ENCODE assay signal across 8 mouse cellular contexts in genomic region chr2:126673317-126674242, GRCm38 (mm10). TPM values are rescaled to one million over a fixed set of nuclear protein-coding genes. Genes with fewer than 3 reads are reported as not detected.
A peak's percentile ranks its signal among the peaks of the same experiment; 100 is the strongest.
DNase-seq lines count a peak whose midpoint lies in the region; ATAC-seq and TF ChIP-seq lines count a peak whose summit lies in the region.

No protein-coding gene starts in this region.

- intact Hi-C loops in heart, postnatal 10 days (cut with DNase I): loop anchor here (2.0 kb wide), 1 partner anchor 33 kb away; the partner anchor contains the start of gene Usp8
- intact Hi-C loops in gastrocnemius, postnatal 36 days (cut with DNase I): no loop called here

- H3K9ac ChIP-seq in kidney, postnatal 0 days (ENCODE audit: low read depth, low read length): peak overlapping the region; percentile 100

- H3K27me3 ChIP-seq in kidney, postnatal 0 days (ENCODE audit: insufficient read depth, low read length): no peaks in the 10 kb centered on the region

- ATAC-seq in kidney, postnatal 0 days (replicated peaks; ENCODE audit: low FRiP score, low read depth): no peak
- 0 out of 2 replicates have a peak, but pooled peaks have one; percentile 7 for ATAC-seq in megakaryocyte-erythroid progenitor cell, adult 5-6 weeks (replicated peaks; ENCODE audit: low FRiP score, low TSS enrichment, poor library complexity, severe bottlenecking)

- peak; percentile 19 for DNase-seq in kidney, postnatal 0 days (ENCODE audit: low spot score)
- DNase-seq in kidney, postnatal 25 days: no peak
- DNase-seq in MN1 (ENCODE audit: low spot score): peak; percentile 18
- DNase-seq in heart, postnatal 10 days: peak; percentile 8 to 36
- DNase-seq in frontal cortex, postnatal 36 days (ENCODE audit: low spot score in 2 of 2): no peak
- no peak for DNase-seq in gastrocnemius, postnatal 36 days
- DNase-seq in spleen, adult 12 weeks (ENCODE audit: low spot score): no peak

- TF ChIP-seq CTCF in kidney, postnatal 0 days (IDR thresholded peaks at IDR 0.05; ENCODE audit: low read depth): no peak

- H3K9me3 ChIP-seq in kidney, postnatal 0 days (replicated peaks; ENCODE audit: low read length): no peaks in the 10 kb centered on the region

- H3K36me3 ChIP-seq in kidney, postnatal 0 days (ENCODE audit: insufficient read depth, low read length): no peaks in the 10 kb centered on the region

- peak overlapping the region; percentile 83 for H3K4me2 ChIP-seq in kidney, postnatal 0 days (ENCODE audit: low read length)

- H3K4me1 ChIP-seq in kidney, postnatal 0 days (replicated peaks; ENCODE audit: insufficient read depth, low read length): peaks cover 10% of the 10 kb centered on the region

- 50% methylated on average over 13 of the region's 13 CpGs for WGBS in kidney, postnatal 0 days

- peak overlapping the region; percentile 100 for H3K27ac ChIP-seq in kidney, postnatal 0 days

- peak overlapping the region; percentile 99 for H3K4me3 ChIP-seq in kidney, postnatal 0 days (replicated peaks; ENCODE audit: low read depth, low read length)

RNA-seq across cellular contexts. Expression of gene Gabpb1, which starts 2.6 kb away (rescaled TPM):
- 36.7 and 40.7 TPM in 2 replicates for polyA plus RNA-seq in kidney, postnatal 0 days (2015; fragmentation: Nextera tagmentation; extraction: Ambion mirVana)
- total RNA-seq in heart, postnatal 10 days (2021): 10 to 100 TPM; 20.9 to 24.3 TPM
- 26.1 and 35.4 TPM in 2 replicates for total RNA-seq in megakaryocyte-erythroid progenitor cell, adult 5-6 weeks (2014; fragmentation: Nextera tagmentation)
- 32.0 and 36.5 TPM in 2 replicates for total RNA-seq in megakaryocyte-erythroid progenitor cell, adult 5-6 weeks (2017)
- 1 to 10 TPM; 5.8 to 6.4 TPM for total RNA-seq in gastrocnemius, postnatal 36 days (2021)

RNA-seq across cellular contexts. Expression of gene Usp8, which starts 33.5 kb away (rescaled TPM):
- polyA plus RNA-seq in kidney, postnatal 0 days (2015; fragmentation: Nextera tagmentation; extraction: Ambion mirVana): 35.7 and 42.1 TPM in 2 replicates
- 10 to 100 TPM; 32.1 to 36.2 TPM for total RNA-seq in heart, postnatal 10 days (2021)
- total RNA-seq in megakaryocyte-erythroid progenitor cell, adult 5-6 weeks (2014; fragmentation: Nextera tagmentation): 37.5 and 40.1 TPM in 2 replicates
- total RNA-seq in megakaryocyte-erythroid progenitor cell, adult 5-6 weeks (2017): 49.3 and 50.4 TPM in 2 replicates
- 10 to 100 TPM; 13.9 to 15.6 TPM for total RNA-seq in gastrocnemius, postnatal 36 days (2021)

RNA-seq across cellular contexts. Expression of gene Hdc, which starts 54.5 kb away (rescaled TPM):
- polyA plus RNA-seq in kidney, postnatal 0 days (2015; fragmentation: Nextera tagmentation; extraction: Ambion mirVana): 223 and 250 TPM in 2 replicates
- 1 to 10 TPM; 2.6 to 2.7 TPM for total RNA-seq in heart, postnatal 10 days (2021)
- total RNA-seq in megakaryocyte-erythroid progenitor cell, adult 5-6 weeks (2014; fragmentation: Nextera tagmentation): 0.92 and 1.3 TPM in 2 replicates
- 0.46 and 2.6 TPM in 2 replicates for total RNA-seq in megakaryocyte-erythroid progenitor cell, adult 5-6 weeks (2017)
- total RNA-seq in gastrocnemius, postnatal 36 days (2021): 1 to 10 TPM in 1 of 2 experiments, under 1 TPM in 1; 0.44 to 1.4 TPM

Comparison
In these comparisons a context has a peak if more than half of its experiments do, and no peak if none do; other contexts are left out.
1. DNase-seq: peak in kidney, postnatal 0 days (single experiment), MN1 (single experiment) and heart, postnatal 10 days (2 of 2); none in kidney, postnatal 25 days (0 of 2), frontal cortex, postnatal 36 days (0 of 2), gastrocnemius, postnatal 36 days (0 of 2) and spleen, adult 12 weeks (single experiment).